Mouse (Mus musculus) MEL (cell line): ENCODE results near the gene Gm37240. TPM values are rescaled to one million over a fixed set of nuclear protein-coding genes. Genes with fewer than 3 reads are reported as not detected.

Experiments
- DNase-seq: peaks from one replicate; pipeline ENCODE4 v3.0.0; 2011; ENCODE audit warnings: low read depth, low spot score
- H3K27ac ChIP-seq: 2 replicates; pipeline ENCODE4 v1.5.1; 2012; ENCODE audit warnings: low read depth, mild to moderate bottlenecking, control low read depth, low read length, moderate library complexity; ENCODE audit not compliant: control insufficient read depth
- H3K27me3 ChIP-seq, 2 experiments: fragments of 150-350 bp in 1 of 2; sonication (generic) in 1 of 2; 2 replicates each; pipeline ENCODE4 v1.6.1; 2012; ENCODE audit warnings: low read length in 2 of 2, mild to moderate bottlenecking in 2 of 2, improper control_type of control experiment in 1 of 2, moderate library complexity in 1 of 2; ENCODE audit not compliant: insufficient read depth in 2 of 2, control insufficient read depth in 1 of 2
- H3K36me3 ChIP-seq, 2 experiments: 2 replicates each; pipeline ENCODE4 v1.6.1; 2012 to 2014; ENCODE audit warnings: low read length in 2 of 2, improper control_type of control experiment in 1 of 2, inconsistent platforms in 1 of 2, mild to moderate bottlenecking in 1 of 2; ENCODE audit not compliant: insufficient read depth in 2 of 2, control insufficient read depth in 1 of 2
- H3K4me1 ChIP-seq, 2 experiments: fragments of 150-350 bp in 1 of 2; sonication (generic) in 1 of 2; 2 replicates each; pipeline ENCODE4 v1.6.1; 2012; ENCODE audit warnings: low read length in 2 of 2, improper control_type of control experiment in 1 of 2, mild to moderate bottlenecking in 1 of 2; ENCODE audit not compliant: insufficient read depth in 2 of 2, control insufficient read depth in 1 of 2
- H3K4me3 ChIP-seq, 2 experiments: fragments of 150-350 bp in 1 of 2; sonication (generic) in 1 of 2; 2 replicates each; pipeline ENCODE4 v1.5.1; 2012; ENCODE audit warnings: low read depth in 2 of 2, low read length in 2 of 2, mild to moderate bottlenecking in 2 of 2, moderate library complexity in 2 of 2, control low read depth in 1 of 2, improper control_type of control experiment in 1 of 2; ENCODE audit not compliant: control insufficient read depth in 1 of 2, insufficient read depth in 1 of 2
- H3K79me2 ChIP-seq: 2 replicates; pipeline ENCODE4 v1.6.1; 2012; ENCODE audit warnings: mild to moderate bottlenecking, low read length, moderate library complexity; ENCODE audit not compliant: control insufficient read depth, poor library complexity, insufficient read depth
- H3K9ac ChIP-seq: 2 replicates; pipeline ENCODE4 v1.6.1; 2012; ENCODE audit warnings: low read depth, mild to moderate bottlenecking, control low read depth, low read length, moderate library complexity; ENCODE audit not compliant: control insufficient read depth, poor library complexity, severe bottlenecking
- H3K9me3 ChIP-seq: fragments of 150-350 bp; sonication (generic); replicated peaks from 2 replicates; pipeline ENCODE4 v1.6.1; 2012; ENCODE audit warnings: mild to moderate bottlenecking, low read length, improper control_type of control experiment, moderate library complexity; ENCODE audit not compliant: insufficient read depth
- BHLHE40 ChIP-seq: IDR thresholded peaks from 2 replicates; pipeline ENCODE4 v1.6.1; 2012; ENCODE audit warnings: low read depth, mild to moderate bottlenecking, inconsistent platforms, low read length, improper control_type of control experiment, borderline replicate concordance
- CHD1 ChIP-seq: IDR thresholded peaks from 2 replicates; pipeline ENCODE4 v1.6.1; 2012; ENCODE audit warnings: low read depth, mild to moderate bottlenecking, inconsistent platforms, low read length, improper control_type of control experiment
- CTCF ChIP-seq, 3 experiments: IDR thresholded peaks in 2 of 3; conservative IDR thresholded peaks in 1 of 3; 2 replicates each; pipeline ENCODE4 v1.5.1; 2011 to 2012; ENCODE audit warnings: low read length in 3 of 3, low read depth in 2 of 3, mild to moderate bottlenecking in 2 of 3, improper control_type of control experiment in 1 of 3, inconsistent platforms in 1 of 3, mixed read lengths in 1 of 3, moderate library complexity in 1 of 3; ENCODE audit not compliant: control insufficient read depth in 1 of 3, insufficient read depth in 1 of 3, poor library complexity in 1 of 3, severe bottlenecking in 1 of 3
- E2F4 ChIP-seq: IDR thresholded peaks from 2 replicates; pipeline ENCODE4 v1.6.1; 2011; ENCODE audit warnings: low read depth, low read length, improper control_type of control experiment, borderline replicate concordance
- ELF1 ChIP-seq: IDR thresholded peaks from 2 replicates; pipeline ENCODE4 v1.6.1; 2014; ENCODE audit warnings: low read depth, mild to moderate bottlenecking, inconsistent platforms, low read length, improper control_type of control experiment, moderate library complexity
- EP300 ChIP-seq, 2 experiments: IDR thresholded peaks; 2 replicates each; pipeline ENCODE4 v1.6.1; 2011; ENCODE audit warnings: improper control_type of control experiment in 2 of 2, low read length in 2 of 2, low read depth in 1 of 2, mild to moderate bottlenecking in 1 of 2
- ETS1 ChIP-seq: IDR thresholded peaks from 2 replicates; pipeline ENCODE4 v1.6.1; 2012; ENCODE audit warnings: low read depth, mild to moderate bottlenecking, inconsistent platforms, low read length, improper control_type of control experiment, moderate library complexity
- GATA1 ChIP-seq: IDR thresholded peaks from 2 replicates; pipeline ENCODE4 v1.6.1; 2011; ENCODE audit warnings: low read depth, low read length, improper control_type of control experiment
- HCFC1 ChIP-seq: IDR thresholded peaks from 2 replicates; pipeline ENCODE4 v1.6.1; 2012; ENCODE audit warnings: low read depth, mild to moderate bottlenecking, inconsistent platforms, low read length, improper control_type of control experiment, moderate library complexity
- KAT2A ChIP-seq: conservative IDR thresholded peaks from 2 replicates; pipeline ENCODE4 v1.6.1; 2012; ENCODE audit warnings: low read depth, low read length, improper control_type of control experiment, inconsistent platforms
- MAFK ChIP-seq: IDR thresholded peaks from 2 replicates; pipeline ENCODE4 v1.6.1; 2011; ENCODE audit warnings: low read depth, mild to moderate bottlenecking, low read length, improper control_type of control experiment, borderline replicate concordance
- MAZ ChIP-seq: IDR thresholded peaks from 2 replicates; pipeline ENCODE4 v1.6.1; 2012; ENCODE audit warnings: low read depth, mild to moderate bottlenecking, inconsistent platforms, low read length, improper control_type of control experiment
- MXI1 ChIP-seq: IDR thresholded peaks from 2 replicates; pipeline ENCODE4 v1.6.1; 2011; ENCODE audit warnings: mild to moderate bottlenecking, low read depth, low read length, improper control_type of control experiment
- MYC ChIP-seq: IDR thresholded peaks from 2 replicates; pipeline ENCODE4 v1.6.1; 2011; ENCODE audit warnings: low read depth, mild to moderate bottlenecking, low read length, improper control_type of control experiment, moderate library complexity
- POLR2A ChIP-seq, 2 experiments: IDR thresholded peaks; 2 replicates each; pipeline ENCODE4 v1.6.1; 2011 to 2012; ENCODE audit warnings: low read length in 2 of 2, mild to moderate bottlenecking in 2 of 2, control low read depth in 1 of 2, improper control_type of control experiment in 1 of 2, low read depth in 1 of 2, moderate library complexity in 1 of 2; ENCODE audit not compliant: control insufficient read depth in 1 of 2, insufficient read depth in 1 of 2, poor library complexity in 1 of 2
- RAD21 ChIP-seq: IDR thresholded peaks from 2 replicates; pipeline ENCODE4 v1.6.1; 2011; ENCODE audit warnings: mild to moderate bottlenecking, low read depth, low read length, improper control_type of control experiment
- SIN3A ChIP-seq: IDR thresholded peaks from 2 replicates; pipeline ENCODE4 v1.6.1; 2012; ENCODE audit warnings: low read length, improper control_type of control experiment, inconsistent platforms
- SMC3 ChIP-seq: IDR thresholded peaks from 2 replicates; pipeline ENCODE4 v1.6.1; 2011; ENCODE audit warnings: low read depth, low read length, improper control_type of control experiment
- TBP ChIP-seq: IDR thresholded peaks from 2 replicates; pipeline ENCODE4 v1.8.0; 2011; ENCODE audit warnings: low read depth, low read length, improper control_type of control experiment
- USF1 ChIP-seq: IDR thresholded peaks from 2 replicates; pipeline ENCODE4 v1.6.1; 2014; ENCODE audit warnings: low read depth, mild to moderate bottlenecking, inconsistent platforms, low read length, improper control_type of control experiment, moderate library complexity
- ZKSCAN1 ChIP-seq: IDR thresholded peaks from 2 replicates; pipeline ENCODE4 v1.6.1; 2012; ENCODE audit warnings: low read depth, mild to moderate bottlenecking, inconsistent platforms, low read length, improper control_type of control experiment, moderate library complexity
- ZMIZ1 ChIP-seq: IDR thresholded peaks from 2 replicates; pipeline ENCODE4 v1.6.1; 2012; ENCODE audit warnings: low read depth, mild to moderate bottlenecking, inconsistent platforms, low read length, improper control_type of control experiment, moderate library complexity
- polyA plus RNA-seq, 2 experiments: library from polyadenylated mRNA; stranded (reverse) in 1 of 2; unstranded in 1 of 2; fragments of >175 nt in 1 of 2; fragments of >200 nt in 1 of 2; gene quantifications; 2 replicates each; pipeline versions ENCODE4 v1.2.1 to v1.2.4; 2012; ENCODE audit warnings: low replicate concordance in 2 of 2, low read depth in 1 of 2; ENCODE audit not compliant: insufficient read length in 2 of 2, insufficient read depth in 1 of 2, missing spikeins in 1 of 2
- total RNA-seq: library from RNA; depleted of rRNA; stranded (reverse); fragments of 300-350 nt; gene quantifications from 2 replicates; pipeline ENCODE4 v1.2.3, GENCODE M21; 2012

Gene Gm37240
- total and polyA plus RNA-seq, 3 experiments = 0.04 TPM; not detected in 2

GRCm38 (mm10) chr3:84602759-84603158, 1284.6 kb downstream of the Gm37240 start:
- peak; percentile 44 for DNase-seq
- no peaks in the 10 kb centered on the region for H3K27me3 ChIP-seq
- H3K9ac ChIP-seq = no peak overlapping the region
- H3K36me3 ChIP-seq = peaks cover 0 to 28% of the 10 kb centered on the region in 2 experiments; a peak in 2 of 4 replicates
- TF ChIP-seq MAFK = no peak
- no peak for TF ChIP-seq ZMIZ1
- TF ChIP-seq RAD21 = no peak
- TF ChIP-seq MYC = peak; percentile 55; the same call in 1 of the 2 replicates
- TF ChIP-seq TBP = no peak
- TF ChIP-seq ZKSCAN1 = no peak
- TF ChIP-seq EP300 (IDR thresholded peaks at IDR 0.05; ENCODE audit: low read depth in 1 of 2, low read length in 2 of 2) = peak; percentile 8 to 59
- TF ChIP-seq BHLHE40 = no peak
- peak; percentile 51; the same call in 1 of the 2 replicates for TF ChIP-seq GATA1
- TF ChIP-seq CHD1 = no peak
- TF ChIP-seq HCFC1 = no peak
- no peak for TF ChIP-seq ELF1
- no peak for TF ChIP-seq MXI1
- 0 out of 2 replicates have a peak, but pooled peaks have one; percentile 16 for TF ChIP-seq SIN3A
- no peak for TF ChIP-seq SMC3
- no peak for TF ChIP-seq CTCF (IDR thresholded peaks at IDR 0.05 in 2 of 3, conservative IDR thresholded peaks at IDR 0.05 in 1 of 3; ENCODE audit: control insufficient read depth in 1 of 3, insufficient read depth in 1 of 3, low read depth in 2 of 3, low read length in 3 of 3, poor library complexity in 1 of 3, severe bottlenecking in 1 of 3)
- TF ChIP-seq E2F4 = no peak
- no peaks in the 10 kb centered on the region for H3K9me3 ChIP-seq
- H3K4me3 ChIP-seq = no peak overlapping the region
- H3K27ac ChIP-seq = no peak overlapping the region
- no peaks in the 10 kb centered on the region for H3K79me2 ChIP-seq
- peaks cover 6 to 28% of the 10 kb centered on the region in 2 experiments for H3K4me1 ChIP-seq

DNA sequence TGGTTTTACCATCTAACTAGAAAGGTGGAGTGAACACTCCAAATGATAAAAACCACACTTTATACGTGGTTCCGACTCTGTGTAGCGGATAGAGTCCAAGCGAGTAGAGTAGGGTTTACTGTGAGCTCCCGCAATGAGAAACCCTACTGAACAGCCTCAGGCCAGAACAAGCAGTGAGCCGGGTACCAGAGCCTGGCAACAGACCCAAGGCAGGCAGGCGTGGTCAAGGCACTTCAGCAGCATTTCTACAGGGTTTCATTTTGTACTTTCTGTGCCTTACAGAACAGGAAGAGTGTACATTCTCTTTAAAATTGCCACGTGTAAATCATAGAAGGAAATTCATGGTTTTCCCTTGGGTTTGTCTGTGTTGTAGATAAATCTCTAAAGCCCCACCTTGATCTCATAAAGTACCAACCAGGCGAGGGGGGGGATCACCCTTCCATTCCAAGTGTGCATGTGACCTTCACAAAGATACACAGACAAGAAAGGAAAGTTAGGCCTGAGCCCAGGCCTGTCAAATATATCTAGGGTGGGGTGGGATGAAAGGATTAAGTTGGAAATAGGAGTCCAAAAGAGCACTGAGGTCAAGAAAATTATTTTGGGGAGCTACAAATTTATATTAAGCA, 1285.3 kb downstream of the Gm37240 start:
- Histone ChIP-seq H3K4me1 (peaks cover 6 to 28% of the 10 kb centered on the region in 2 experiments), H3K79me2 (no peaks in the 10 kb centered on the region), H3K27ac (no peak overlapping the region), H3K27me3 (no peaks in the 10 kb centered on the region), H3K4me3 (no peak overlapping the region), H3K9ac (no peak overlapping the region), H3K36me3 (peaks cover 0 to 28% of the 10 kb centered on the region in 2 experiments; a peak in 2 of 4 replicates), H3K9me3 (no peaks in the 10 kb centered on the region)
- TF ChIP-seq USF1 (peak; percentile 69), SMC3 (no peak), RAD21 (no peak), KAT2A (no peak), MAZ (no peak), GATA1 (no peak), BHLHE40 (no peak), TBP (no peak), MXI1 (no peak), POLR2A (IDR thresholded peaks at IDR 0.05; ENCODE audit: control insufficient read depth in 1 of 2, insufficient read depth in 1 of 2, low read depth in 1 of 2, low read length in 2 of 2, poor library complexity in 1 of 2) (no peak), ZMIZ1 (no peak), ETS1 (no peak), SIN3A (0 out of 2 replicates have a peak, but pooled peaks have one; percentile 8)
- no peak for DNase-seq
